Mouse (Mus musculus): ENCODE data around the gene Manba.

GRCm38 (mm10) chr3:135564706-135565105, 79.3 kb downstream of the Manba start:
- no peak for TF ChIP-seq CTCF (IDR thresholded peaks at IDR 0.05; ENCODE audit: control insufficient read depth, insufficient read depth, insufficient read length)
- no peak for TF ChIP-seq MYOD1 (IDR thresholded peaks at IDR 0.05; ENCODE audit: control insufficient read depth, insufficient read length, low read depth)
